Mouse (Mus musculus) bone marrow, adult 2 months (tissue): ENCODE data around the gene Pitpnm1. TPM values are rescaled to one million over a fixed set of nuclear protein-coding genes. Genes with fewer than 3 reads are reported as not detected.

Source experiments
- H3K27ac ChIP-seq: fragments of 200-500 bp; 2 replicates; pipeline ENCODE4 v1.5.1; 2012; ENCODE audit warnings: low read depth, mild to moderate bottlenecking, control low read depth, inconsistent platforms, low read length; ENCODE audit not compliant: control insufficient read depth, poor library complexity, insufficient read depth
- H3K4me1 ChIP-seq: fragments of 200-500 bp; 2 replicates; pipeline ENCODE4 v1.6.1; 2011; ENCODE audit warnings: low read length; ENCODE audit not compliant: control insufficient read depth, insufficient read depth
- H3K4me3 ChIP-seq: fragments of 200-500 bp; replicated peaks from 2 replicates; pipeline ENCODE3; 2011; ENCODE audit warnings: mild to moderate bottlenecking, low read depth, low read length, control low read depth; ENCODE audit not compliant: control insufficient read depth
- CTCF ChIP-seq: fragments of 200-500 bp; IDR thresholded peaks from 2 replicates; pipeline ENCODE4 v1.5.1; 2011; ENCODE audit warnings: low read length, control low read depth; ENCODE audit not compliant: control insufficient read depth, insufficient read depth
- POLR2A ChIP-seq: fragments of 200-500 bp; IDR thresholded peaks from 2 replicates; pipeline ENCODE4 v1.6.1; 2011; ENCODE audit warnings: low read depth, mild to moderate bottlenecking, control low read depth, low read length, borderline replicate concordance; ENCODE audit not compliant: control insufficient read depth
- WGBS: fragments of 180-500 bp; shearing (Covaris S2); methylation state at CpG from one replicate; pipeline ENCODE4 v1.1.7; 2018; 5-methylcytosine and 5-hydroxymethylcytosine counted together
- polyA plus RNA-seq: library from polyadenylated mRNA; stranded (reverse); fragments of >200 nt; gene quantifications from 2 replicates; pipeline ENCODE4 v1.2.4, GENCODE M21; 2011; ENCODE audit warnings: low replicate concordance; ENCODE audit not compliant: missing spikeins, insufficient read depth, insufficient read length

Pitpnm1 gene
- polyA plus RNA-seq, result 72.3 and 159 TPM in 2 replicates

DNA sequence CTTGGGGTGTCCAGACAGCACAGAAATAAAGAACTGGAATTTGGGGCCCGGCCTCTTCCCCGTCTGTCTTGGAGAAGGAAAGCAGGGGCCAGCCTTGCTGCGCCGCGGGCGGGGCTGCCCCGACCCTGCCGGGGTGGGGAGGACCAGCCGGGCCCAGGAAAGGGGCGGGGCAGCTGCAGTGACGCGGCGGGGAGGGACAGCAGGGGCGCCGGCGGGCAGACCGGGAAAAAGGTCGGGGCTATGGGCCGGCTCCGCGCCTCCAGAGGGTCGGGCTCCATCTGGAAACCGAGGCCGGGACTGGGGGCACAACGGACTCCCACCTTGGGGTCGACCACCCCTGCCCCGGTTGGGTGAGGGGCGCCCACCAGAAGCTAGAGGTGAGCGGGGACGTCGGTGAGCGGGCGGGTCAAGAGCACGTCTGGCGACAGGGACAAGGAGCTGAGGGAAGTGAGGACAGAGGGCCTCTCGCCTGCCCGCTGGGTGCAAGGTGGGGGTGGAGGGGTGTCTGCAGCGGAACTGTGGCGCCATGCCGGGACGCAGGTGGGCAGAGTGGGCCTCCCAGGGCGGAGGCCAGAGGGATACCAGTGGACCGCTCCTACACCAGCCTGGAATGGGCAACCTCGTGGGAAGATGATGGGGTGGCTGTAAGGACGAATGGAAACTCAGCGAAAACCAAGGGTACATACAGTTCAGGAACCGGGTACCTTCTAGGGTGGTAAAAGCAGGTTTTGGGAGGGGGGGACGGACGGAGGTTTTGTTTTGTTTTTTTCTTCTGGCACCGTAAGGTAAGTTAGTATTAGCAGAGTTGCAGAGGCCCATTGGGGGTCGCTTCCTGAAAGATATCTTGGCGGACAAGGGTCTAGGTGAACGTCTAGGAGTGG is at the start of gene Pitpnm1:
Gene Pitpnm1, plus strand, starts transcription at position 162 of the 881 bp plus-strand sequence.
- peak within 1 kb of the TSS; percentile 73 for H3K4me3 ChIP-seq
- peaks cover 3% of the 10 kb centered on the region; the same call in 1 of the 2 replicates for H3K4me1 ChIP-seq
- peak within 1 kb of the TSS; percentile 97 for H3K27ac ChIP-seq
- TF ChIP-seq POLR2A (peak; percentile 48; the same call in 1 of the 2 replicates), CTCF (no peak)
- under 1% methylated on average over 53 of the region's 53 CpGs for WGBS

GRCm38 (mm10) chr19:4051016-4051415 is 48.8 kb upstream of the Pitpnm1 start:
- WGBS, result 95% methylated on average over 5 of the region's 5 CpGs
- no peak overlapping the region for H3K4me3 ChIP-seq
- TF ChIP-seq CTCF (peak; percentile 17; the same call in 1 of the 2 replicates), POLR2A (no peak)
- H3K4me1 ChIP-seq, result peaks cover 2% of the 10 kb centered on the region; the same call in 1 of the 2 replicates
- H3K27ac ChIP-seq, result no peak overlapping the region

DNA sequence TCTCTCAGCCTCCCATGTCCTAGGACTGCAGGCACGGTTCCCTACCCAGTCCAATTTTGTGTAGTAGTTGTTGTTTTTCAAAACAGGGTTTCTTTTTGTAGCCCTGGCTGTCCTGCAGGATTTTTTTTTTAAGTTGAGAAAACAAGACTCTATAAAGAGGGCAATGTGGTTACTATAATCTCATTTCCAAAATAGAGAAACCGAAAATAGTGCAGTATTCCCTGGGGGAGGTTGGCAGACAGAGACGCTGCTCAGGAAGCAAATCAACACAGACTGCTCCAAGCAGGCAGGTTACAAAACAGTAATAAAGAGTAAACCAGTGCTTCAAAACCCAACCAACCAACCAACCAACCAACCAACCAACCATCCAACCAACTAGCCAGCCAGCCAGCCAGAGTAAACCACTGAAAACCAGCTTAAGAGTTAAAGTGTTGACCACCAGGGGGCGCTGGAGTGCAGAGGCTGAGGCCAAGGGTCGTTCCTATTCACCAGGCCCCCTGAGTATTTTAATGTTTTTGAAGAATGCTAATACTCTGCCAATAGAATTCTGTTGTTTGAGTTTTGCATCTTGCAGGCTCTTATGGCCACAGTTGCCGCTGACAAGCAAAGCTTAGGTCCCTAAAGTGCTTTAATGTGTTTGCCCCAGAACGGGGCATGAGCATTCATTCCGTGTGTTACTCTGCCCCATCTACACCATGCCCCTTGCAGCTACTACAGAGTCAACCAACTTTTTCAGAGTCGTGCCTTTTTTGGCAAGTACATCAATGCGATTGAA is 47.9 kb upstream of the Pitpnm1 start:
- 50% methylated on average over 10 of the region's 10 CpGs for WGBS
- Histone ChIP-seq H3K4me1 (no peaks in the 10 kb centered on the region), H3K27ac (no peak overlapping the region), H3K4me3 (no peak overlapping the region)
- TF ChIP-seq CTCF (peak; percentile 83), POLR2A (no peak)

DNA sequence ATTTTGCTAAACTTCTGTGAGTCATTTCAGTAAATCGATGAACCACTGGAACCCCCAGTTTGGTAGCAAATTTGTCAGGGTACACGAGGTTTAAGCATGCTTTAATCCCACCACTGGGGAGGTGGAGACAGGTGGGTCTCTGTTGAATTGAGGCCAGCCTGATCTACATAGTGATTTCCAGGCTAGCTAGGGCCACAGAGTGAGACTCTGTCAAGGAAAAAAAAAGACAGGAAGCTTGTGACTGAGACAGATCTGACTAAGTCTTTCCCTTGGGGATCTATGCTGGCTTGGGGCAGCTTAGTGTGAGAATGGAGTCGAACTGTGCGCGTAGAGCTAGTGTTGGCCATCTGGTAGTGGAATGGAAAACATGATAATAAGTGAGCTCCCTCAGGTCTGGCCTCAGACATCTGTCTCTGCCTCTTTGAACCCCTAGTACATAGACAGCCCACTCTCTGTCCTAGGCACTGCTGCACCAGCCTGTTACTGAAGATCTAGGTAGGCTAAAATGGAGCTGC is 47.2 kb upstream of the Pitpnm1 start:
- H3K4me1 ChIP-seq, result no peaks in the 10 kb centered on the region
- 63% methylated on average over 5 of the region's 5 CpGs for WGBS
- no peak overlapping the region for H3K4me3 ChIP-seq
- no peak overlapping the region for H3K27ac ChIP-seq
- no peak for TF ChIP-seq CTCF
- TF ChIP-seq POLR2A, result no peak

- H3K27ac ChIP-seq, result no peak overlapping the region
- no peak overlapping the region for H3K4me3 ChIP-seq
- peaks cover 3% of the 10 kb centered on the region; the same call in 1 of the 2 replicates for H3K4me1 ChIP-seq
- 80% methylated on average over 5 of the region's 5 CpGs for WGBS
- TF ChIP-seq CTCF (no peak), POLR2A (no peak)
These were observed 45.2 kb upstream of the Pitpnm1 start for GRCm38 (mm10) chr19:4054613-4055012.

DNA sequence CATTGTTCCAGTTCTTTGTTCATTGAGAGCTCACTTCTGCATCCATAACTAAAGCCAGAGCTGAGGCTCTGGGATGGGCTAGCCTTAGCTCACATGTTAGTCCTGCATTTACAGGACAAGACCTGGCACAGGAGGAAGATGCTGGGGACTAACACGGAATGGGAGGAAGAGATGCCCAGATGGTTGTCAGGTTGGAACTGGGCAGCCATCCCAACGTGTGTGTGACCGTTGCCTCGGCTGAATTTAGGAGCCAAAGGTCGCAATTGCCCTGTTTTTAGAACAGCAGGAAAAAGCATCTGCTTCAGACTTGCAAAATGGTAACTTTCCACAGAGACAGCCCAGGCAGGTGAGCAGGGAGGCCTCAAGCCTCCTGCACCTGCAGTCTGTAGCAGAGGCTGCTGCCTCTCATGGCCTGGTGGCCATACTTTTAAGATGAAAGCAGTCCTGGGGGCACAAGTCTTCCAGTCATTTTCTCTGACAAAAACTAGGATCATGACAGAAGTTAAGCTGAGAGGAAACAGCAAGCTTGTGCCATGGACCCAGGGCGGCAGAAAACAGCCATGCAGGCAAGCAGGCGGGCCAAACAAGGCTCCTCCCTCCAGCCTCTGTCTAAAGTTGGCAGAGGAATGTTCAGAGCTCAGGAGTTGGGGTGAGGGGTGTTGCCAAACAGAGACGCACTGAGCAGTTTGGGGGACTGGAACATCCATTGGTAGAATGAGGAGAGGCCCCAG is 44.4 kb upstream of the Pitpnm1 start:
- no peak overlapping the region for H3K4me3 ChIP-seq
- no peak overlapping the region for H3K27ac ChIP-seq
- H3K4me1 ChIP-seq, result peaks cover 3% of the 10 kb centered on the region; the same call in 1 of the 2 replicates
- TF ChIP-seq CTCF, result no peak
- TF ChIP-seq POLR2A, result no peak
- WGBS, result 81% methylated on average over 8 of the region's 8 CpGs

DNA sequence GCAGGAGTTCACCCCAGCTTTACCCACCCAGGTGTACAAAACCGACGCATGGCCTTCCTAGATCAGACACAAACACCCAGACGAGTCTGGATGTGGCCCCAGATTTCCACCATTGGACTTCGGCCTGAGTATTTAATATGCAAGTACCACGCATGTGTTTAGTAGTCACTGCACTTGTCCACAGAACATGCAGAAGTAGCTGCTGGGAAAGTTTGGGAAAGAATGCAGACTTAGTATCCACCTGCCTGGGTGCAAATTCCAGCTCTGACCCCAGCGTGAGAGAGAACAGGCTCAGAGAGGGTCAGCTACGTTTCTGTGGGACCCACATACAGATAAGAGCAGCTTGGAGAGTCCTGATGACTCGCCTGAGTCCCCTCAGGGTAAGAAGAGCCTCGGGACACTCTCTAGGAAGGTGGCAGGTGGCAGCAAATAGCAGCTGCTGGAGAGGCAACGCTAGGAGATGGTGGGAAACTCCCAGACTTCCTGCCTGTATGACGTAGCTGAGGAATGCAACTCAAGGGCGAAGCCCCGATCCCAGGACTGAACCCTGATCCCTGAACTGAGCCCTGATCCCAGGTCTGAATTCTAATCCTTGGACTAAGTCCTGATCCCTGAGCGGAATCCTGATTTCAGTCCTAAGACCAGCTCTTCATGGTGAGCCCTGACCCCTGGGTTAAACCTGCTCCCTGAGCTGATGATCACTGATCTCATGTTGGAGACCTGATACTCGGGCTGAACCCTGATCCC is 43.7 kb upstream of the Pitpnm1 start:
- peaks cover 3% of the 10 kb centered on the region; the same call in 1 of the 2 replicates for H3K4me1 ChIP-seq
- 77% methylated on average over 15 of the region's 15 CpGs for WGBS
- no peak for TF ChIP-seq POLR2A
- no peak overlapping the region for H3K27ac ChIP-seq
- H3K4me3 ChIP-seq, result no peak overlapping the region
